Mouse (Mus musculus) splenic B cell, adult 2 months (primary cell): ENCODE results near the gene Gm8871.
"Not testable (repeated sequence)": the region's sequence is repeated elsewhere in the genome, so short reads cannot be mapped to it uniquely, and the experiment has no call there.

ENCODE experiments used
- DNase-seq: peaks from one replicate; pipeline ENCODE4 v3.0.0-alpha.2; 2011; ENCODE audit warnings: low read depth, low spot score
- H3K27me3 ChIP-seq: 2 replicates; pipeline ENCODE4 v1.6.1; 2012; ENCODE audit warnings: mild to moderate bottlenecking, low read length, moderate library complexity, mixed read lengths; ENCODE audit not compliant: control insufficient read depth, poor library complexity, insufficient read depth, severe bottlenecking
- H3K36me3 ChIP-seq: 2 replicates; pipeline ENCODE4 v1.6.1; 2012; ENCODE audit warnings: mild to moderate bottlenecking, low read length, moderate library complexity, mixed read lengths; ENCODE audit not compliant: control insufficient read depth, poor library complexity, insufficient read depth, severe bottlenecking

Gene Gm8871

GRCm38 (mm10) chr5:10947505-10947904, at the start of gene Gm8871, which contains the start of gene Gm8857:
TSS of gene Gm8871 (plus strand) at chr5:10947805.
TSS of gene Gm8857 (plus strand) at chr5:10947807.
- not testable (repeated sequence) for H3K27me3 ChIP-seq, H3K36me3 ChIP-seq, DNase-seq

DNA sequence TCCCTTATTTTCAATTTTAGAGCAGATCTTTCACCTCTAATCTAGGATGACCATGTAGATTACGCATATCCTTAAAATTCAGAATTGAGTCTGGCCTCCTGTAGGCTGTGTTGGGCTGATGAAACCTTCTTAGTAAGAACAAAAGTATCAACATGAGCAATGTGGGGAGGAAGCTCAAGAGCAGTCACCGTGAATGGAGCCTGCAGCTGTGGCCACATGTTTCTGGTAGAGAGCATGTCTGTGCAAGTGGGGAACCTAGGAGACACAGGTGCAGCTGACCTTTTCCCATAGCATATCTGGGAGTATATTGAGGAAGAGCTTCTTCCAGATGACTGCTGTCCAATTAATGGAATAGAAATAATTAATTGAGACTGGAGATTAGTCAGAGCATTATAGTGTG, 5.9 kb downstream of the Gm8871 start:
- not testable (repeated sequence) for H3K36me3 ChIP-seq, DNase-seq, H3K27me3 ChIP-seq

- not testable (repeated sequence) for H3K27me3 ChIP-seq, DNase-seq, H3K36me3 ChIP-seq
Measured at GRCm38 (mm10) chr5:10958057-10958456, 10.5 kb downstream of the Gm8871 start.
